Mouse (Mus musculus): ENCODE data around the gene Mecr.
A peak's percentile ranks its signal among the peaks of the same experiment; 100 is the strongest.

Gene Mecr

GRCm38 (mm10) chr4:131836351-131836881 is 6.9 kb upstream of the Mecr start:
- DNase-seq (ENCODE audit: low read depth) = no peak

- DNase-seq (ENCODE audit: low read depth) = no peak
Measured at GRCm38 (mm10) chr4:131836891-131837491, 6.3 kb upstream of the Mecr start.

GRCm38 (mm10) chr4:131837872-131838524 is 5.3 kb upstream of the Mecr start, which contains the start of gene Ptpru:
Gene Ptpru, minus strand, starts transcription at chr4:131838288.
- no peak for DNase-seq (ENCODE audit: low read depth)

GRCm38 (mm10) chr4:131845991-131846778 is 2.9 kb downstream of the Mecr start:
- DNase-seq (ENCODE audit: low read depth) = no peak

GRCm38 (mm10) chr4:131848082-131848481 is 4.8 kb downstream of the Mecr start:
- DNase-seq (ENCODE audit: low read depth) = no peak

- DNase-seq (ENCODE audit: low read depth) = no peak
Measured at GRCm38 (mm10) chr4:131849986-131850638, 6.8 kb downstream of the Mecr start.

GRCm38 (mm10) chr4:131854950-131855349 is 11.7 kb downstream of the Mecr start:
- DNase-seq (ENCODE audit: low read depth) = no peak

- peak; percentile 68 for DNase-seq (ENCODE audit: low read depth)
Measured at GRCm38 (mm10) chr4:131860492-131861340, 17.4 kb downstream of the Mecr start.

GRCm38 (mm10) chr4:131861341-131861739 is 18.1 kb downstream of the Mecr start:
- no peak for DNase-seq (ENCODE audit: low read depth)

- no peak for DNase-seq (ENCODE audit: low read depth)
Measured at GRCm38 (mm10) chr4:131872672-131873292, 29.5 kb downstream of the Mecr start.

GRCm38 (mm10) chr4:131873293-131874168 is 30.3 kb downstream of the Mecr start, which contains the start of gene Srsf4:
Gene Srsf4, plus strand, starts transcription at chr4:131873617.
- peak; percentile 88 for DNase-seq (ENCODE audit: low read depth)

GRCm38 (mm10) chr4:131874169-131874536 is 30.9 kb downstream of the Mecr start:
- DNase-seq (ENCODE audit: low read depth) = peak; percentile 49

GRCm38 (mm10) chr4:131874567-131874966 is 31.3 kb downstream of the Mecr start:
- no peak for DNase-seq (ENCODE audit: low read depth)

GRCm38 (mm10) chr4:131875242-131875641 is 32.0 kb downstream of the Mecr start:
- no peak for DNase-seq (ENCODE audit: low read depth)

GRCm38 (mm10) chr4:131876836-131877235 is 33.6 kb downstream of the Mecr start:
- no peak for DNase-seq (ENCODE audit: low read depth)

GRCm38 (mm10) chr4:131879692-131880091 is 36.4 kb downstream of the Mecr start:
- DNase-seq (ENCODE audit: low read depth) = no peak

- DNase-seq (ENCODE audit: low read depth) = no peak
Measured at GRCm38 (mm10) chr4:131881306-131881705, 38.0 kb downstream of the Mecr start.

GRCm38 (mm10) chr4:131883571-131883970 is 40.3 kb downstream of the Mecr start:
- no peak for DNase-seq (ENCODE audit: low read depth)

- no peak for DNase-seq (ENCODE audit: low read depth)
Measured at GRCm38 (mm10) chr4:131885376-131885775, 42.1 kb downstream of the Mecr start.

GRCm38 (mm10) chr4:131888564-131888963 is 45.3 kb downstream of the Mecr start:
- no peak for DNase-seq (ENCODE audit: low read depth)

Data from c-Kit-positive CD71-positive TER-119-negative erythroid progenitor cells, embryonic 14.5 days (primary cell).